Mouse (Mus musculus) induced T-regulatory cell, adult 2 months (primary cell): ENCODE measurements around the gene Arpp21.

Experiments used
- DNase-seq: peaks from one replicate; pipeline ENCODE4 v3.0.0-alpha.2; 2012; ENCODE audit warnings: low read depth

Gene Arpp21

DNA sequence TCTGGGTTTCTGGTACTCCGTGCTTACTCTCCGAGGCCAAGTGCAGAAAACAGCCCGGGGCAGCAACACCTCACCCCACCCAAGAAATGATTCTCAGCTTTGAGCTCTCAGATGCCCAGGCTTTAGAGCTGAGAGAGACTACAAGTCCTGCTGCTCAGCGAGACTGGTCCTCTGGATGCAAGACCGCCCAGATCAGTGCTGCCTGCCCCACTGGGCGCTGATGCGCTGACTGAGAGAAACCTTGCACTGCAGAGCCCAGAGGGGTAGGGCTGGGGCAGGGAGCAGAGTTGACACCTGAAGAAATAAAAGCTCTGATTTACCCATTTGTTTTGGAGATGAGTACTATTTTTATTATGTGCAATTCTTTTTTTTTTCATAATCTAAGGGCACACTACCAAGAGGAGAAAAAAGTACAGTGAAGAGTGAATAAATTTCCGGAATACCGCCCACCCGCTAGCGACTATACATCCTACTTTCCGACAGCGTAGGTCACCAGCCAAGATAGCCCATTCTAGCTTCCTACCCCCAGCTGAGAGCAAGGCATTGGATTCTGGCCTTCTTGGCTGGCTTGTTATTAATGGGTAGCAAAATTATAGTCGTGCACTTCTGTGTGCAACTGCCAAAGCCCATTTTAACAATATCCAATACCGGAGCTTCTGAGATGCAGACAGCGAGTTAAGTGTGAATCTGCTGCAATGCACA lies at the start of gene Arpp21:
Gene Arpp21, minus strand, starts transcription at position 243 of the 702 bp plus-strand sequence.
- DNase-seq, result no peak

DNA sequence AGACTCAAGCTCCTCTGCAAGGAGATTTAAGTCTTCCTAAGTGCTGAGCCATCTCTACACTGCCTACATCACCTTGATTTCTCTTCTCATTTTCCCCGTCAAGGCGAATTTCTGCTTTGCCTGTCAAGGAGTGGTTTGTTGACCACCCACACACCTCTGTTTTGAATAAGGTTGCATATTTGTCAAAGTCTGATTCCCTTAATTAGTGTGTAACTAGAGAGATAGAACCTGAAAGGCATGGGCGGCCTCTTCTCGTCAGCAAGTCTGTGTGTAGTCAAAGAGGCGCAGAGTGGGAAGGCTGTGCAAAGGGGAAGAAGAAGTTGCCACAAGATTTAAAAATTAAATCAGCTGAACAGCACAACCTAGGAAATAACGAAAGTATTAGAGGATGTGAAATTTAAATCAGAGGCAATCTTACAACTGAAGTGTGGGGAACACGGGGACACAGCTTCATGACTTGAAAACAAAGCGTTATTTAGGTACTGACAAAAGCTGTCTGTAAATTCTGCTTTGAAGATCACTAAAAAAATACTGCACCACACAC lies 36.8 kb upstream of the Arpp21 start:
- DNase-seq, result no peak

- no peak for DNase-seq
Measured at GRCm38 (mm10) chr9:112264982-112265641, 29.4 kb upstream of the Arpp21 start.

- no peak for DNase-seq
Measured at GRCm38 (mm10) chr9:112261986-112262901, 26.5 kb upstream of the Arpp21 start.

DNA sequence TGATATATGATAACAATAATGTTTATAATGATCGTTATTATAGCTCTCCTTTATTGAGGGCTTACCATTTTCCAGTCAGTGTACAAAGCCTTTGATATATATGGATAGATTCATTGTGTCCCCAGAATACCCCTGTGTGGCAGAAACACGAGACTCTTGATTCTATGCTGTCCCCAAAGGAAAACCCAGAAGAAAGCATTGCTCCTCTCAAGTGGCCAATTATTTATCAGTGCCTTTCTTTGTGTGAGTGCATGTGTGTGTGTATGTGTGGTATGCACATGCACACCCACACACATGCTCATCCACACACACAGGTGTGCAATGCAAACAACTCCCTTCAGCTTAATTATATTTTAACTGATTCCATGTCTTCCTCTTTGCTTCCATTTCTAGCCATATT lies 25.8 kb upstream of the Arpp21 start:
- no peak for DNase-seq

DNA sequence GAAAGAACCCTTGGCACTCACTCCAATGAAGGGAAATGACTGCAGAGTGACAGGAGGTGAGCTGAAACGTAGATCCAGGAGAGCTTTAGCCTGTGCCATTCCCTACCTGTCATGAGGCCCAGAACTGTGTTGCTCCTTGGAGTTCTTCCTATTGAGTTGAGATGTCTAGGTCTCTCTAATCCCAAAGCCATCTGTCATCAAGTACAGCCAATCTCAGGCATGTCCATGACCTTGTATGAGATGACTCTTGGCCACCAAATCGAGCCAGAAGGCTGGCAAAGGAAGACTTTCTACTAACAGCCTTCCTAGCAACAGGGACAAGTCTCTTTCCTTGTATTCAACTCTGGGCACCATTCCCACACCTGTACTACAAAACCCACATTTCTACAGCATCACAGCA lies 25.0 kb upstream of the Arpp21 start:
- DNase-seq, result no peak

- no peak for DNase-seq
Measured at GRCm38 (mm10) chr9:112258560-112258959, 22.8 kb upstream of the Arpp21 start.

- DNase-seq, result no peak
Measured at GRCm38 (mm10) chr9:112255971-112256370, 20.2 kb upstream of the Arpp21 start.

DNA sequence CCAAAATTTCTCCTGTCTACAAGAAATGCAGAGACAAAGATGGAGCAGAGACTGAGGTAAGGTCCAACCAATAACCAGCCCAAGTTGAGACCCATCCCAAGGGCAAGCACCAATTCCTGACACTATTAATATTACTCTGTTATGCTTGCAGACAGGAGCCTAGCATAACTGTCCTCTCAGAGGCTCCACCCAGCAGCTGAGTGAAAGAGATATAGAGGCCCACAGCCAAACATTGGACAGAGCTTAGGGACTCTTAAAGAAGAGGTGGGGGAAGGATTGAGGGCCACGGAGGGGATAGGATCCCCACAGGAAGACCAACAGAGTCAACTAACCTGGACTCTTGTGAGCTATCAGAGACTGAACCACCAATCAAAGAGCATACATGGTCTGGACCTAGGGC lies 18.0 kb upstream of the Arpp21 start:
- no peak for DNase-seq

GRCm38 (mm10) chr9:112251857-112252256 lies 16.1 kb upstream of the Arpp21 start:
- no peak for DNase-seq

DNA sequence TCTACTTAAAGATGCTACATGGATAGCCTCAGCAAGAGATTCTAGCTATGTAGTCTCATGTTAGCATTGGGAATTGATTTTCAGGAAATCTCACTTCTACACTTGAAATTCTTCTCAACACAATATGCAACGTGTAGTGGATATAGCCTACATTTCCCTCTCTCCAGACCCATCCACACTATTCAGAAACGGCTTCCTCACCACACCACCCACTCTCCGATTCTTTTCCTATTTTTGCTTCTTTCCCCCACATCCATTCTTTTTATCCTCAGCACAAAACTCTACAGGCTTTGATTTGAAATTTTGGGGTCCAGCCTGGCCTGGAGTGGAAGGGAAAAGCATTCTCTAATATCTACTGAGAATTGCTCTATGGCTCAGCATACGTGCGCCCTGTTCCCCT lies 15.6 kb upstream of the Arpp21 start:
- no peak for DNase-seq

- no peak for DNase-seq
Measured at GRCm38 (mm10) chr9:112249753-112250152, 14.0 kb upstream of the Arpp21 start.

DNA sequence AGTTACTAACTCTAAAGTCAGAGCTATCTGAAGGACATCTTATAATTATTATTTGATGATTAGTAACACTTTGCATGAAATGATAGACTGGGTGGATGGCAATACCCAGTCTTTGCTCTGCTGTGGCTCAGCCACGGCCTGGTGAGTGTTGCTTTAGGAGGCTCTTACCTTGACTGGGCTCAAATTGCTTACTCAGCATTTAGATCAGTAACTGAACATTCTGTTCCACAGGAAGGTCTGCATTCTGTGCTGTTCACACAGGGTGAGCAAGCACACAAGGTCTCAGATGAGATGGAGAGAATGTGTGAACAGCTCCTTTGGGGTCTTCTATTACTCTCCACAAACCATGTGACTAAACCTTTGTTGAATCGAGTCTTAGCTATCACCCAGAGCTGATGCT lies 11.4 kb upstream of the Arpp21 start:
- no peak for DNase-seq

- no peak for DNase-seq
Measured at GRCm38 (mm10) chr9:112238168-112238567, 2.4 kb upstream of the Arpp21 start.

DNA sequence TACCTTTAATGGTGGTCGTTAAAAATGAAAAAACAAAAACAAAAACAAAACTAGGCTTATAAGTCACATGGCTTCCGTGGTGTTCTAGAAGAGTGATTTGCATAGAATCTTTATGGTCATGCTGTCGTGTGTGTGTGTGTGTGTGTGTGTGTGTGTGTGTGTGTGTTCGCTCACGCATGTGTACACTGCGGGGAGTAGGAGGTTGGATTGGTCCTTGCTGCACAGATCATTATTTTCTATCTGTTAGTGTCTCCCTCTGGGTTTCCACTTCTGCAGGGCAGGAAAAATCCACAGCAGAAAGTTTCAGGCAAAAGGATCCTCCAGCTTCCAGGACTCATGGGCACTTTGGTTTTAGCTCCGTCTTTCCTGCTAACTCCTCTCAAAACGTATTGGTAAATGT lies 813 bp upstream of the Arpp21 start:
- DNase-seq, result no peak

DNA sequence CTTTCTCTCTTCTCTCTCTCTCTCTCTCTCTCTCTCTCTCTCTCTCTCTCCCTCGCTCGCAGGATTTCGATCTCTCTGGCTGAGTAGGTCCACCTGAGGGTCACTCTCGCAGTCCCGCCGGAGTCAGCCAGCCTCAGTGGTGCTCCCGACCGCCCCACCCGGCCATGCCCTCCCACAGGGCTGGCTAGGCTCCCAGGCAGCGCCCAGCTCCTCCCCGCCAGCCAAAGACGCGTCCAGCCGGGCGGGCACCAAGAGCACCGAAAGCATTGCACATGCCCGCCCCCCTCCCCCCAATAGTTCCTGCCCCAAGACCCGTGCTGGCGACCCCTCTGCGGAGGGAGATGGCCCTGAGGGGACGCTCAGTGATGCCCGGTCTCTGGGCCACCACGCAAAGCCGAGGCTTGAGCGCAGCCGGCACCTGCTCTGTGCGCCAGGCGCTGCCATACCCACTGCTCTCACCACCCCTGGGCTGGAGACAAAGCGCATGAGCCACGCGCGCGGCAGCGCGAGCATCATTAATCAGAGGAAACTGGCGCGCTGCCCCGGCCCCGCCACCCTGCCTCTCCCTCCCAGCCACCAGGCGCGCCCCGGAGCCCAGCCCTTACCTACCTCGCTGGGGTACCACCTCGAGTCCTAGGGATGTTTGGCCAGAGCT lies 570 bp downstream of the Arpp21 start:
- no peak for DNase-seq

DNA sequence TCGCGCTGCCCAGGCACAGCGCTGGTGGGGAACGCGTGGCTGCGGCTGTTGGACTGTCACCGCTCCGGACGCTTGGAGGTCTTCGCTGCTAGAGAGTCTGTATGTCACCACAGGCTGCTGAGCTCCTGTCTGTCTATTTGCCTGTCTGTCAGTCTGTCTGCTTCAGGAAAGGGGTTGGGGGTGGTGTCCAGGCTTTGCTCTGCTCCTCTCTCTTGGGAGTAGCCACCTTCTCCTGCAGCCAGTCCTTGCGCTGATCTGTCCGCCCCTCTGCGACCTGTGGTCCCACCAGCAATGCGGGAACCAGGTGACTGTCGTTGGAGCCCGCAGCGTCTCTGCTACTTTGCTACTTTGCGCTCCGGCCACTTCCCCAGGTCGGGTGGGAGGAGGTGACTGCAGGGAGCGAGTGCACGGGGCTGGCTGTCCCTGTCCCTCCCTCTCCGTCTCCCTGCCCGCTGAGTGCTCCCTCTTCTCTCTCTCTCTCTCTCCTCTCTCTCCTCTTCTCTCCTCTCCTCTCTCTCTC lies 1.2 kb downstream of the Arpp21 start:
- no peak for DNase-seq

GRCm38 (mm10) chr9:112233822-112234504 lies 1.8 kb downstream of the Arpp21 start:
- DNase-seq, result no peak

GRCm38 (mm10) chr9:112233378-112233777 lies 2.4 kb downstream of the Arpp21 start:
- no peak for DNase-seq

GRCm38 (mm10) chr9:112231935-112232575 lies 3.7 kb downstream of the Arpp21 start:
- no peak for DNase-seq

DNA sequence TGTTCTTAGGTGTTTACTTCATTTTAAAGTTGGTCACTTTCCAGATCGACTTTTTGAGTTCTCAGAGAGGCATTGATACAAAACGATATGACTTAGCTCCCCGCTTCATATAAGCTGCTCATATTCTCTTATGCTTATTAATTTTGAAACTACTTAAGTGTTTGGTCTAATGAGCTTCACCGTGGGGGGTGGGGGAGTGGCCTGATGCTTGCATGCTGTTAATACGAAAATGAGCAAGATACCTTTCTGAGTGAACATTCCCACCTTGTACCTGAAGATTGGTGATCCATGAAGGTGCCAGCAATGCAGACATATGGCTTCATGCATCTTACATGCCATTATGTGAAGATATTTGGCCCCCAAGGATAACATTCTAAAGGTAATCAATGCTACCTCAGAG lies 4.4 kb downstream of the Arpp21 start:
- no peak for DNase-seq
